Mouse (Mus musculus) forebrain, embryonic 15.5 days (tissue): ENCODE measurements around the gene Scamp1. TPM values are rescaled to one million over a fixed set of nuclear protein-coding genes. Genes with fewer than 3 reads are reported as not detected.

Source experiments
- ATAC-seq: fragments of 200-750 bp; cut with Nextera tagmentation; replicated peaks from 2 replicates; pipeline ENCODE4 v1.8.0; 2017; ENCODE audit warnings: mild to moderate bottlenecking, moderate TSS enrichment, moderate library complexity
- H3K27ac ChIP-seq: fragments of 300-500 bp; sonication (generic); replicated peaks from 2 replicates; pipeline ENCODE4 v1.5.1; 2015; ENCODE audit warnings: mild to moderate bottlenecking, inconsistent platforms
- H3K27me3 ChIP-seq: fragments of 300-500 bp; sonication (generic); 2 replicates; pipeline ENCODE4 v1.6.1; 2015; ENCODE audit warnings: inconsistent platforms
- H3K36me3 ChIP-seq: fragments of 300-500 bp; sonication (generic); 2 replicates; pipeline ENCODE4 v1.6.1; 2015; ENCODE audit warnings: mild to moderate bottlenecking, inconsistent platforms
- H3K4me1 ChIP-seq: fragments of 300-500 bp; sonication (generic); 2 replicates; pipeline ENCODE4 v1.6.1; 2015; ENCODE audit warnings: inconsistent platforms
- H3K4me2 ChIP-seq: fragments of 300-500 bp; sonication (generic); replicated peaks from 2 replicates; pipeline ENCODE4 v1.6.1; 2015; ENCODE audit warnings: mild to moderate bottlenecking, inconsistent platforms
- H3K4me3 ChIP-seq: fragments of 300-500 bp; sonication (generic); 2 replicates; pipeline ENCODE4 v1.5.1; 2015; ENCODE audit warnings: mild to moderate bottlenecking, inconsistent platforms
- H3K9ac ChIP-seq: fragments of 300-500 bp; sonication (generic); replicated peaks from 2 replicates; pipeline ENCODE4 v1.6.1; 2015; ENCODE audit warnings: mild to moderate bottlenecking, inconsistent platforms
- H3K9me3 ChIP-seq: fragments of 300-500 bp; sonication (generic); 2 replicates; pipeline ENCODE4 v1.6.1; 2016; ENCODE audit warnings: inconsistent platforms
- WGBS: fragments of 180-500 bp; shearing (Covaris S2); methylation state at CpG from one replicate; pipeline ENCODE4 v1.1.7; 2015; ENCODE audit warnings: mixed read lengths; 5-methylcytosine and 5-hydroxymethylcytosine counted together
- polyA plus RNA-seq: library from polyadenylated mRNA; unstranded; fragments of >200 nt; fragmentation: Nextera tagmentation; extraction: Ambion mirVana; gene quantifications from 2 replicates; pipeline ENCODE4 v1.2.1, GENCODE M21; 2015

Scamp1 gene
- polyA plus RNA-seq, 1 experiment from 2014 or later: 111 TPM

GRCm38 (mm10) chr13:94184726-94185456, 100.8 kb downstream of the Scamp1 start:
- no peak overlapping the region for H3K4me3 ChIP-seq
- WGBS: 90% methylated on average over 10 of the region's 10 CpGs
- ATAC-seq: no peak
- no peaks in the 10 kb centered on the region for H3K27me3 ChIP-seq
- H3K4me2 ChIP-seq: no peak overlapping the region
- H3K36me3 ChIP-seq: no peaks in the 10 kb centered on the region
- H3K4me1 ChIP-seq: peaks cover 18% of the 10 kb centered on the region
- H3K9me3 ChIP-seq: no peaks in the 10 kb centered on the region
- no peak overlapping the region for H3K27ac ChIP-seq
- no peak overlapping the region for H3K9ac ChIP-seq

GRCm38 (mm10) chr13:94183372-94184021, 102.2 kb downstream of the Scamp1 start:
- ATAC-seq: no peak
- 86% methylated on average over 8 of the region's 8 CpGs for WGBS
- Histone ChIP-seq H3K27ac (no peak overlapping the region), H3K4me1 (peaks cover 25% of the 10 kb centered on the region), H3K36me3 (no peaks in the 10 kb centered on the region), H3K9me3 (no peaks in the 10 kb centered on the region), H3K9ac (no peak overlapping the region), H3K27me3 (no peaks in the 10 kb centered on the region), H3K4me3 (no peak overlapping the region), H3K4me2 (no peak overlapping the region)

- Histone ChIP-seq H3K9ac (no peak overlapping the region), H3K4me2 (no peak overlapping the region), H3K27me3 (no peaks in the 10 kb centered on the region), H3K4me3 (no peak overlapping the region), H3K27ac (no peak overlapping the region), H3K9me3 (no peaks in the 10 kb centered on the region), H3K36me3 (no peaks in the 10 kb centered on the region), H3K4me1 (peaks cover 19% of the 10 kb centered on the region)
- whole genome bisulfite sequencing: 82% methylated on average over 5 of the region's 5 CpGs
- ATAC-seq: no peak
These were observed 103.6 kb downstream of the Scamp1 start for GRCm38 (mm10) chr13:94182026-94182425.

GRCm38 (mm10) chr13:94180477-94181420, 104.9 kb downstream of the Scamp1 start:
- WGBS: 93% methylated on average over 5 of the region's 5 CpGs
- Histone ChIP-seq H3K4me2 (no peak overlapping the region), H3K4me1 (peaks cover 18% of the 10 kb centered on the region), H3K27ac (no peak overlapping the region), H3K36me3 (no peaks in the 10 kb centered on the region), H3K27me3 (no peaks in the 10 kb centered on the region), H3K9me3 (no peaks in the 10 kb centered on the region), H3K9ac (no peak overlapping the region), H3K4me3 (no peak overlapping the region)
- ATAC-seq: no peak

- Histone ChIP-seq H3K4me3 (no peak overlapping the region), H3K9ac (no peak overlapping the region), H3K9me3 (no peaks in the 10 kb centered on the region), H3K27me3 (no peaks in the 10 kb centered on the region), H3K36me3 (no peaks in the 10 kb centered on the region), H3K4me2 (peak overlapping the region; percentile 21; the same call in 1 of the 2 replicates), H3K4me1 (peaks cover 34% of the 10 kb centered on the region), H3K27ac (peak overlapping the region; percentile 85)
- peak; percentile 90 for ATAC-seq
- 43% methylated on average over 11 of the region's 11 CpGs for WGBS
These were observed 107.1 kb downstream of the Scamp1 start for GRCm38 (mm10) chr13:94178401-94179040.

GRCm38 (mm10) chr13:94177148-94177547, 108.5 kb downstream of the Scamp1 start:
- ATAC-seq: no peak
- no peaks in the 10 kb centered on the region for H3K27me3 ChIP-seq
- H3K4me1 ChIP-seq: peaks cover 41% of the 10 kb centered on the region
- no peak overlapping the region for H3K9ac ChIP-seq
- WGBS: 57% methylated on average over 7 of the region's 7 CpGs
- H3K36me3 ChIP-seq: no peaks in the 10 kb centered on the region
- no peak overlapping the region for H3K4me3 ChIP-seq
- H3K9me3 ChIP-seq: no peaks in the 10 kb centered on the region
- H3K27ac ChIP-seq: no peak overlapping the region
- H3K4me2 ChIP-seq: no peak overlapping the region

- peak overlapping the region; percentile 96 for H3K4me2 ChIP-seq
- no peak for ATAC-seq
- no peak overlapping the region for H3K9ac ChIP-seq
- H3K9me3 ChIP-seq: no peaks in the 10 kb centered on the region
- no peaks in the 10 kb centered on the region for H3K36me3 ChIP-seq
- WGBS: 66% methylated on average over 6 of the region's 6 CpGs
- no peaks in the 10 kb centered on the region for H3K27me3 ChIP-seq
- peak overlapping the region; percentile 51; the same call in 1 of the 2 replicates for H3K4me3 ChIP-seq
- peaks cover 41% of the 10 kb centered on the region for H3K4me1 ChIP-seq
- no peak overlapping the region for H3K27ac ChIP-seq
These were observed 110.1 kb downstream of the Scamp1 start for GRCm38 (mm10) chr13:94175379-94176050.

GRCm38 (mm10) chr13:94174577-94175279, 110.9 kb downstream of the Scamp1 start:
- H3K4me1 ChIP-seq: peaks cover 41% of the 10 kb centered on the region
- H3K9ac ChIP-seq: peak overlapping the region; percentile 53
- ATAC-seq: no peak
- H3K36me3 ChIP-seq: no peaks in the 10 kb centered on the region
- H3K9me3 ChIP-seq: no peaks in the 10 kb centered on the region
- peak overlapping the region; percentile 51 for H3K4me3 ChIP-seq
- H3K4me2 ChIP-seq: peak overlapping the region; percentile 96
- H3K27ac ChIP-seq: no peak overlapping the region
- WGBS: 11% methylated on average over 16 of the region's 16 CpGs
- no peaks in the 10 kb centered on the region for H3K27me3 ChIP-seq

- peak; percentile 31; the same call in 1 of the 2 replicates for ATAC-seq
- peak overlapping the region; percentile 53 for H3K9ac ChIP-seq
- 0 out of 2 replicates have a peak overlapping the region, but pooled peaks have one; percentile 0 for H3K27ac ChIP-seq
- no peaks in the 10 kb centered on the region for H3K27me3 ChIP-seq
- WGBS: 1% methylated on average over 55 of the region's 55 CpGs
- no peaks in the 10 kb centered on the region for H3K36me3 ChIP-seq
- peaks cover 34% of the 10 kb centered on the region for H3K4me1 ChIP-seq
- peak overlapping the region; percentile 51 for H3K4me3 ChIP-seq
- no peaks in the 10 kb centered on the region for H3K9me3 ChIP-seq
- H3K4me2 ChIP-seq: peak overlapping the region; percentile 96
These were observed 111.8 kb downstream of the Scamp1 start for GRCm38 (mm10) chr13:94173633-94174576.
